ENCODE assay signal across 27 mouse cellular contexts in the genomic region with DNA sequence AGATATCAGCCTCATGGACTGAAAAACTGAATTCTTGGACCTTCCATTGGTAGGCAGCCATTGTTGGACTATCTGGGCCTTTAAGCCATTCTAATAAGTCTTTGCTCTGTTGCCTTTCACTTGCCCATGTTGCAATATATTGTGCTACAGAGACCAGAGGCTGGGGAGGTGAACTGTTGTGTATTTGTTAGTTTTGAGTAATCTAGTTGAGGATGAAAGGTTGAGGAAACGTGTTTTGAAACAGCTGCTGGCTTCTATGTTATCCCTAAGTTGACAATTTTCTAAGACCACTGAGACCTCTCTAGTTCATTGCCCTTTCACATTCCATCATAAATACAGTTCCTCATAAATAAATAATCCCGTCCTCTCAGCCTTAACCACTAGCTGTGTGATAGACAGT. TPM values are rescaled to one million over a fixed set of nuclear protein-coding genes. Genes with fewer than 3 reads are reported as not detected.
A peak's percentile ranks its signal among the peaks of the same experiment; 100 is the strongest.
DNase-seq lines count a peak whose midpoint lies in the region; ATAC-seq and TF ChIP-seq lines count a peak whose summit lies in the region.
"Had no signal": no experiment of that assay in that cellular context is flagged by ENCODE, and none has a peak within 500 bp of the region (broad histone marks: within the 10 kb centered on the region; RNA-seq: fewer than 3 reads in every experiment).

No protein-coding gene starts in this region.

- ATAC-seq in liver, embryonic 11.5 days (replicated peaks; ENCODE audit: low FRiP score) = no peak
- ATAC-seq in liver, postnatal 0 days = peak; percentile 28; the same call in 1 of the 2 replicates
- no peak for ATAC-seq in CD4-positive, CD25-positive, alpha-beta regulatory T cell, adult 4 months
- ATAC-seq: activated CD4-positive, CD25-positive, alpha-beta regulatory T cell, adult 4 months; Patski had no signal

- peak overlapping the region; percentile 84 for H3K27ac ChIP-seq in liver, adult 2 months (replicated peaks; ENCODE audit: insufficient read depth, low read depth, low read length)
- no peak overlapping the region for H3K27ac ChIP-seq in liver, embryonic 11.5 days (ENCODE audit: low read depth, low read length)
- peak overlapping the region; percentile 66 for H3K27ac ChIP-seq in liver, postnatal 0 days (ENCODE audit: low read depth)

- TF ChIP-seq POLR2A in liver, adult 2 months (IDR thresholded peaks at IDR 0.05; ENCODE audit: extremely low read depth, insufficient read depth, low read length) = no peak

- H3K9ac ChIP-seq in liver, adult 2 months (ENCODE audit: low read depth, low read length) = no peak overlapping the region
- H3K9ac ChIP-seq in liver, embryonic 11.5 days (ENCODE audit: low read depth, low read length) = no peak overlapping the region
- no peak overlapping the region for H3K9ac ChIP-seq in liver, postnatal 0 days (replicated peaks)

- H3K27me3 ChIP-seq in liver, adult 2 months (ENCODE audit: control insufficient read depth, insufficient read depth, low read length) = no peaks in the 10 kb centered on the region
- H3K27me3 ChIP-seq in liver, embryonic 11.5 days (replicated peaks; ENCODE audit: control insufficient read depth, insufficient read depth, low read length) = no peaks in the 10 kb centered on the region
- H3K27me3 ChIP-seq in liver, postnatal 0 days (ENCODE audit: insufficient read depth, low read length) = no peaks in the 10 kb centered on the region
- H3K27me3 ChIP-seq: Patski had no signal

- peaks cover 13% of the 10 kb centered on the region for H3K36me3 ChIP-seq in liver, adult 2 months (ENCODE audit: control insufficient read depth, insufficient read depth, low read length)
- peaks cover 2% of the 10 kb centered on the region for H3K36me3 ChIP-seq in liver, embryonic 11.5 days (ENCODE audit: control insufficient read depth, insufficient read depth, low read length)
- H3K36me3 ChIP-seq in liver, postnatal 0 days (replicated peaks; ENCODE audit: insufficient read depth, low read length) = no peaks in the 10 kb centered on the region; the same call in 1 of the 2 replicates

- peaks cover 4% of the 10 kb centered on the region; the same call in 1 of the 2 replicates for H3K9me3 ChIP-seq in liver, embryonic 11.5 days (ENCODE audit: control insufficient read depth, low read length)
- peaks cover 6% of the 10 kb centered on the region for H3K9me3 ChIP-seq in liver, postnatal 0 days (ENCODE audit: low read length)

- H3K4me1 ChIP-seq in liver, adult 2 months (ENCODE audit: control insufficient read depth, insufficient read depth, low read length) = peaks cover 18% of the 10 kb centered on the region
- peaks cover 7% of the 10 kb centered on the region; the same call in 1 of the 2 replicates for H3K4me1 ChIP-seq in liver, embryonic 11.5 days (replicated peaks; ENCODE audit: control insufficient read depth, insufficient read depth, low read length)
- peaks cover 22% of the 10 kb centered on the region for H3K4me1 ChIP-seq in liver, postnatal 0 days (ENCODE audit: insufficient read depth)

- WGBS in liver, adult 2 months = 17% methylated on average over 2 of the region's 2 CpGs
- WGBS in liver, embryonic 11.5 days = 55% methylated on average over 2 of the region's 2 CpGs
- 58% methylated on average over 2 of the region's 2 CpGs for WGBS in liver, postnatal 0 days (ENCODE audit: insufficient replicate concordance)

- H3K79me2 ChIP-seq in liver, adult 2 months (ENCODE audit: control insufficient read depth, insufficient read depth, low read length) = peaks cover 6% of the 10 kb centered on the region; the same call in 1 of the 2 replicates

- no peak overlapping the region for H3K4me2 ChIP-seq in liver, embryonic 11.5 days
- no peak overlapping the region for H3K4me2 ChIP-seq in liver, postnatal 0 days (ENCODE audit: low read depth, low read length)

- H3K4me3 ChIP-seq in liver, adult 2 months (ENCODE audit: insufficient read depth, low read depth, low read length) = no peak overlapping the region
- no peak overlapping the region for H3K4me3 ChIP-seq in liver, embryonic 11.5 days (ENCODE audit: low read depth, low read length)
- H3K4me3 ChIP-seq in liver, postnatal 0 days (ENCODE audit: low read depth, low read length) = no peak overlapping the region

- TF ChIP-seq CTCF in liver, adult 2 months (IDR thresholded peaks at IDR 0.05; ENCODE audit: low read depth, low read length) = no peak
- TF ChIP-seq CTCF in liver, postnatal 0 days (IDR thresholded peaks at IDR 0.05; ENCODE audit: low read depth) = no peak

- no peak for TF ChIP-seq EP300 in liver, postnatal 0 days (IDR thresholded peaks at IDR 0.05; ENCODE audit: low read depth)

- DNase-seq in liver, adult 2 months (ENCODE audit: extremely low read depth, low read depth, low spot score) = peak; percentile 94
- no peak for DNase-seq in liver, embryonic 11.5 days (ENCODE audit: low spot score)
- DNase-seq in liver, postnatal 0 days = no peak
- DNase-seq in liver = no peak
- DNase-seq in adipocyte (ENCODE audit: low spot score) = peak; percentile 52
- DNase-seq: adrenal gland, adult 2 months; adrenal gland, adult 8-10 months; adrenal gland, postnatal 10 days; adrenal gland, postnatal 14 days; adrenal gland, postnatal 25 days; adrenal gland, postnatal 36 days; B cell, adult 2 months; cerebellum, adult 11 months; cerebellum, adult 11-12 months; cerebellum, adult 18-20 months; cerebellum, adult 2 months; cerebellum, adult 8-10 months had no signal

RNA-seq across cellular contexts. Expression of gene Galt, which starts 10.9 kb away (rescaled TPM):
- total RNA-seq in liver, adult 2 months (2014; rRNA removed) = 52.4 and 57.9 TPM in 2 replicates
- 204 and 217 TPM in 2 replicates for polyA plus RNA-seq in liver, adult 2 months (2012; rRNA removed)
- 40.7 and 45.8 TPM in 2 replicates for polyA plus RNA-seq in liver, embryonic 11.5 days (2014; fragmentation: Nextera tagmentation; extraction: Ambion mirVana)
- 40.9 and 46.2 TPM in 2 replicates for polyA plus RNA-seq in liver, postnatal 0 days (2015; fragmentation: Nextera tagmentation; extraction: Ambion mirVana)
- polyA plus RNA-seq in CD4-positive, CD25-positive, alpha-beta regulatory T cell, adult 4 months (2017; shearing (Covaris generic)) = 100 to 1,000 TPM in 1 of 2 experiments, 10 to 100 TPM in 1; 70.1 to 104 TPM

RNA-seq across cellular contexts. Expression of gene Sigmar1, which starts 11.8 kb away (rescaled TPM):
- 69.3 and 82.2 TPM in 2 replicates for total RNA-seq in liver, adult 2 months (2014; rRNA removed)
- 362 and 423 TPM in 2 replicates for polyA plus RNA-seq in liver, adult 2 months (2012; rRNA removed)
- polyA plus RNA-seq in liver, embryonic 11.5 days (2014; fragmentation: Nextera tagmentation; extraction: Ambion mirVana) = 87.5 and 90.5 TPM in 2 replicates
- 73.2 and 77.7 TPM in 2 replicates for polyA plus RNA-seq in liver, postnatal 0 days (2015; fragmentation: Nextera tagmentation; extraction: Ambion mirVana)
- 10 to 100 TPM; 42.8 to 48.9 TPM for polyA plus RNA-seq in CD4-positive, CD25-positive, alpha-beta regulatory T cell, adult 4 months (2017; shearing (Covaris generic))

RNA-seq across cellular contexts. Expression of gene Arid3c, which starts 13.2 kb away (rescaled TPM):
- total RNA-seq in liver, adult 2 months (2014; rRNA removed) = not detected in 2 replicates
- not detected in 2 replicates for polyA plus RNA-seq in liver, adult 2 months (2012; rRNA removed)
- not detected in 2 replicates for polyA plus RNA-seq in liver, embryonic 11.5 days (2014; fragmentation: Nextera tagmentation; extraction: Ambion mirVana)
- not detected in 2 replicates for polyA plus RNA-seq in liver, postnatal 0 days (2015; fragmentation: Nextera tagmentation; extraction: Ambion mirVana)
- not detected for polyA plus RNA-seq in CD4-positive, CD25-positive, alpha-beta regulatory T cell, adult 4 months (2017; shearing (Covaris generic))
- total RNA-seq: adrenal gland, adult 18-20 months; adrenal gland, adult 2 months; adrenal gland, adult 8-10 months; adrenal gland, postnatal 10 days; adrenal gland, postnatal 14 days; adrenal gland, postnatal 25 days; adrenal gland, postnatal 36 days; adrenal gland, postnatal 4 days; CH12.LX; ES-E14; G1E; MEL had no signal
- polyA plus RNA-seq: activated CD4-positive, CD25-positive, alpha-beta regulatory T cell, adult 4 months; adrenal gland, adult 2 months; C2C12; G1E had no signal

RNA-seq across cellular contexts. Expression of gene Dctn3, which starts 21.2 kb away (rescaled TPM):
- 33.4 and 40.2 TPM in 2 replicates for total RNA-seq in liver, adult 2 months (2014; rRNA removed)
- polyA plus RNA-seq in liver, adult 2 months (2012; rRNA removed) = 43.2 and 44.5 TPM in 2 replicates
- 107 and 118 TPM in 2 replicates for polyA plus RNA-seq in liver, embryonic 11.5 days (2014; fragmentation: Nextera tagmentation; extraction: Ambion mirVana)
- 64.0 and 65.2 TPM in 2 replicates for polyA plus RNA-seq in liver, postnatal 0 days (2015; fragmentation: Nextera tagmentation; extraction: Ambion mirVana)
- polyA plus RNA-seq in CD4-positive, CD25-positive, alpha-beta regulatory T cell, adult 4 months (2017; shearing (Covaris generic)) = 10 to 100 TPM; 91.6 to 93.7 TPM

RNA-seq across cellular contexts. Expression of gene Ccl27a, which starts 29.9 kb away (rescaled TPM):
- total RNA-seq in liver, adult 2 months (2014; rRNA removed) = 11.9 and 13.1 TPM in 2 replicates
- polyA plus RNA-seq in liver, adult 2 months (2012; rRNA removed) = 33.3 and 39.4 TPM in 2 replicates
- polyA plus RNA-seq in liver, embryonic 11.5 days (2014; fragmentation: Nextera tagmentation; extraction: Ambion mirVana) = 14.4 TPM in 2 replicates
- polyA plus RNA-seq in liver, postnatal 0 days (2015; fragmentation: Nextera tagmentation; extraction: Ambion mirVana) = 10.1 and 11.7 TPM in 2 replicates
- 10 to 100 TPM in 1 of 2 experiments, 1 to 10 TPM in 1; 9.0 to 10.9 TPM for polyA plus RNA-seq in CD4-positive, CD25-positive, alpha-beta regulatory T cell, adult 4 months (2017; shearing (Covaris generic))
- polyA plus RNA-seq: C2C12, G1E had no signal

Comparison
In these comparisons a context has a peak if more than half of its experiments do, and no peak if none do; other contexts are left out.
1. DNase-seq: peak in liver, adult 2 months (single experiment) and adipocyte (single experiment); none in liver, embryonic 11.5 days (single experiment), liver, postnatal 0 days (single experiment) and liver (single experiment).